Mouse (Mus musculus) gastrocnemius, adult 18-20 months (tissue): ENCODE measurements around the gene Zfp618. TPM values are rescaled to one million over a fixed set of nuclear protein-coding genes. Genes with fewer than 3 reads are reported as not detected.

ENCODE experiments used
- DNase-seq: peaks from one replicate; pipeline ENCODE4 v3.0.0; 2021; ENCODE audit warnings: low spot score
- total RNA-seq, 2 experiments: library from RNA; stranded (reverse); gene quantifications; 2 replicates each; pipeline ENCODE4 v1.2.3; 2021

The Zfp618 gene
- total RNA-seq, 2 experiments from 2014 or later = 0.18 to 0.28 TPM

- DNase-seq = no peak
Observed at GRCm38 (mm10) chr4:63030157-63030556, 64.8 kb downstream of the Zfp618 start.

- DNase-seq = no peak
Observed at GRCm38 (mm10) chr4:63031240-63031639, 65.9 kb downstream of the Zfp618 start.

GRCm38 (mm10) chr4:63032581-63033006, 67.2 kb downstream of the Zfp618 start:
- no peak for DNase-seq

- DNase-seq = no peak
Observed at GRCm38 (mm10) chr4:63033724-63034123, 68.4 kb downstream of the Zfp618 start.

GRCm38 (mm10) chr4:63035991-63036390, 70.6 kb downstream of the Zfp618 start:
- no peak for DNase-seq

GRCm38 (mm10) chr4:63036790-63037189, 71.4 kb downstream of the Zfp618 start:
- DNase-seq = no peak

GRCm38 (mm10) chr4:63037555-63037954, 72.2 kb downstream of the Zfp618 start:
- DNase-seq = no peak

GRCm38 (mm10) chr4:63038265-63038664, 72.9 kb downstream of the Zfp618 start:
- no peak for DNase-seq

- DNase-seq = no peak
Observed at GRCm38 (mm10) chr4:63038937-63039336, 73.6 kb downstream of the Zfp618 start.

- DNase-seq = no peak
Observed at GRCm38 (mm10) chr4:63048606-63049005, 83.2 kb downstream of the Zfp618 start.

- DNase-seq = no peak
Observed at GRCm38 (mm10) chr4:63049596-63050318, 84.4 kb downstream of the Zfp618 start.

GRCm38 (mm10) chr4:63050319-63050676, 84.9 kb downstream of the Zfp618 start:
- no peak for DNase-seq

- DNase-seq = no peak
Observed at GRCm38 (mm10) chr4:63050949-63051348, 85.6 kb downstream of the Zfp618 start.

- no peak for DNase-seq
Observed at GRCm38 (mm10) chr4:63051940-63052661, 86.7 kb downstream of the Zfp618 start.

- DNase-seq = no peak
Observed at GRCm38 (mm10) chr4:63052662-63053033, 87.3 kb downstream of the Zfp618 start.

GRCm38 (mm10) chr4:63055216-63055745, 89.9 kb downstream of the Zfp618 start:
- no peak for DNase-seq

GRCm38 (mm10) chr4:63056641-63057415, 91.5 kb downstream of the Zfp618 start:
- no peak for DNase-seq

GRCm38 (mm10) chr4:63057581-63057980, 92.2 kb downstream of the Zfp618 start:
- no peak for DNase-seq

- DNase-seq = no peak
Observed at GRCm38 (mm10) chr4:63058686-63059085, 93.3 kb downstream of the Zfp618 start.

GRCm38 (mm10) chr4:63060358-63060757, 95.0 kb downstream of the Zfp618 start:
- DNase-seq = no peak

- DNase-seq = no peak
Observed at GRCm38 (mm10) chr4:63061411-63061810, 96.0 kb downstream of the Zfp618 start.

- no peak for DNase-seq
Observed at GRCm38 (mm10) chr4:63063360-63063759, 98.0 kb downstream of the Zfp618 start.
